Mouse (Mus musculus) liver, postnatal 0 days (tissue): ENCODE results near the gene Ankrd12.

Experiments used
- CTCF ChIP-seq: sonication (generic); IDR thresholded peaks from 2 replicates; pipeline ENCODE4 v1.5.1; 2016; ENCODE audit warnings: antibody characterized with exemption, low read depth
- EP300 ChIP-seq: IDR thresholded peaks from 2 replicates; pipeline ENCODE4 v1.6.1; 2016; ENCODE audit warnings: antibody characterized with exemption, low read depth, mild to moderate bottlenecking

- TF ChIP-seq CTCF (no peak), EP300 (no peak)
These were observed 19.7 kb downstream of the Ankrd12 start for GRCm38 (mm10) chr17:66057145-66057544.
